Mouse (Mus musculus) induced T-regulatory cell, adult 2 months (primary cell): Measurements from ENCODE around the gene Aagab.
A peak's percentile ranks its signal among the peaks of the same experiment; 100 is the strongest.

Source experiments
- DNase-seq: peaks from one replicate; pipeline ENCODE4 v3.0.0-alpha.2; 2012; ENCODE audit warnings: low read depth

The Aagab gene

DNA sequence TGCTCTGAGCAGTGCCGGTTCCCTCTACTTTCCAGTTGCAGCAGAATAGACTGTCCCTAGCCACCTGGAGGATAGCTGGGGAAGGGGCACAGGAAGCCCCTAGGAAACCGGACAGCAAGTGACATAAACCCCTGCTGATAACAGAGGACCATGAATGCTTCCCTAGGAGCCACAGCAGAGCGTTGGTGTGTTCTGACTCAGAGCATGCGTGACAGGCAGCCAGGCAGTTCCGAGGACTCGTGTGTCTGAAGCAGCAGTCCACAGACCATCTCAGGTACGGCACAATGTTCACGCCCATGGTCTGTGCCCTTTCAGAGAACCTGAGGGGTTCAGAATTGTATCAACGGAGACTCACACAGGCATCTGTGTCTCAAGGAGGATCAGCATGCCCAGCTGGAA lies 46.1 kb downstream of the Aagab start:
- no peak for DNase-seq

DNA sequence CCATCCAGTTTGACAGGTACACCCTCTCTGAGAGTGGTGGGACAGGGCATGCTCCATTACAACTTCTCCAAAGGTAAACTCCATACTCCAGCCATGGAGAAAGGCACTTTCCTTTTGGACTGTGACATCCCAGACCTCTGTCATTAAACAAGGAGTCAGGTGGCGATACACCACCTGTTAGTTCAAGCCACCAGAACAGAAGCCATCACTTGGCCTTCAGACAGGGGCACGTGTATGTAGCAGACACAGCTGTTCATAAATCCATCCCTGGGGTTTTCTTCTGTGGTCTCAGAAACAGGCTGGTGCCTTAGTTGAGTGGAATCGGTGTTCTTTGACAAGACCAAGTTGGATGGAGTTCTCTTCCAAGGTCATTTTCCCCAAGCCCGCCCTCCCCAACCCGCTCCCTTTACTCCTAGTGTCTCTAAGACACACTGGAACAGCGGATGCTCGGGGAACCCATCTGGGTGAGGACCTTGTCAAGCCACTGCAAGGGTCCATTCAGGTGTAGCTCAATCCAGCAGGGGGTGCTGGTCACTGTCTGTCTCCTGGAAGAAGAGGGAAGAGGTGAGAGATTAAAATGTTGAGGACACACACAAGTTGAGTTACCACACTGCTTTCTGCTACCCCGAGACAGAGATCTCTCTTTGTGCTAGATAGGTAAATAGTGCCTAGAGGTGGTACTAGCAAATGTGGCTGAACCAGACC lies 47.5 kb downstream of the Aagab start:
- peak; percentile 54 for DNase-seq

GRCm38 (mm10) chr9:63650905-63651304 lies 48.4 kb downstream of the Aagab start:
- DNase-seq = no peak

DNA sequence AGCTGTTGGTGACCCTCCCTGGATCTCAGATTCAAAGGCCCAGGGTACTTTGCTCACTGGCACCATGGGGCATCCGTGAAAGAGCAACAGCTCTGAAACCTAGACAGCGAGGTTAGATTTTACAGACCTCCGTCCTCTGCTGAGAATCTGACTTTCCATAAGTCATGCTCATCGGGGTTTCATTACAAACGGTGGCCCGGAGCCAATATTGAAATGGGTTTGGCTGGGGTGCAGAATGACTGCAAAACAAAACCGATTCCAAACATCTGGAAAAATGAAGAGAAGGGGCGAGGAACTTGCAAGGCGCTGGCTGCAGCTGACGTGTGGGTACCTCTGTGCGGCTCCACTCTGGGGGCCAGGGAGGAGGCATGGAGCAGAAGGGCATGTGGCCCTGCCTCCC lies 49.1 kb downstream of the Aagab start:
- DNase-seq = no peak

DNA sequence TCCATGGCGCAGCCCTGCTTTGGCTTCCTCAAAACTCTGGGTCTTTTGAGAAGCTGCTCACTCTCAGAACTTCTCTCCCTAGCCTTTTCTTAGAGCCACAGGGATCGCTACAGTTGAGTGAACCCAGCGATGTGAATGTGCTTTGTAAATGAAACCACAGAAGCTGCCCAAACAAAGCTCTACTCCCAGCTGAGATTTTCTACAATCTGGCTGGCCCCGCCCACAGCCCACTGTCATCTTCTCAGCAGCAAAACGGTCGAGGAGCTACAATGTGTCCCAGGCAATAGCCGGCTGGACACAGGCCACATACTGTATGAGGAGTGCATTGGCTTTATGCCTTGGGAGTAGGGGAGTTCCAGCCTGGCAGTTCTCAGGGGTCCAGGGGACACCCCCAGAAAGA lies 51.2 kb downstream of the Aagab start:
- no peak for DNase-seq

- DNase-seq = no peak
Observed at GRCm38 (mm10) chr9:63654575-63654974, 52.1 kb downstream of the Aagab start.

DNA sequence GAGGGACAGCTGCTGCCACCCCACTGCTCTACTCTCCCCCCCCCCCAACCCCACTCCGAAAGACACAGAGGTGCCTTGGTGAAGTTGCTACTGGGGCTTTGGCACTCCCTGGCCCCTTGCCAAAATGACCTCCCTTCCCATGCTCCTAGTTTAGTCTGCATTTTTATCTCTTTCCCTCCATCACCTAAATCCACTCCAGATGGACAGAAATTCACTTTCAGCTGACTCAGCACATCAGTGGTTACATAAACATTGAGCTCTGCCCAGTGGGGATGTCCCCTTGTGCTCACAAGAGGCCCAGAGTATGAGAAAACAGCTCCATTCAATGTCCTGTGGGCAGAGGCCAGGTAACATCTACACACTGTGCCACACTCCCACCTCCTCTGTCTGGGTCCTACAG lies 52.6 kb downstream of the Aagab start:
- DNase-seq = no peak

DNA sequence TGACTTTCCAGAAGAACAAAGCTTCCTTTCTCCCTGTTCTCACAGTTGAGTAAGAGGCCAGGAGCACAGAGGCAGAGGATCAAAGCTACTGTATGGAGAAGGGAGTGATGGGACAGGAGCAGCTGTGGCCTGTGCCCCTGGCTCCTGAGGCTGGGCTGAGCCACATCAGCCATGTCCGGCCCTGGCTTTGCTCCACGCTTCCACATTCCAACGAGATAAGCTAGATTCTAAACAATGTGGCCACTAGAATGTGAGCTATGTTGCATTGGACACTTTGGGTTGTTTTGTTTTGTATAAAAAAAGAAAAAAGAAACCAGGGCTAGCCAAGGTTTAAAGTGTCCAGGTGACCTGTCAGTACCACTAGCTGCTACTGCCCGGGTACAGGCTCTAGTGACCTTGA lies 54.7 kb downstream of the Aagab start:
- no peak for DNase-seq

DNA sequence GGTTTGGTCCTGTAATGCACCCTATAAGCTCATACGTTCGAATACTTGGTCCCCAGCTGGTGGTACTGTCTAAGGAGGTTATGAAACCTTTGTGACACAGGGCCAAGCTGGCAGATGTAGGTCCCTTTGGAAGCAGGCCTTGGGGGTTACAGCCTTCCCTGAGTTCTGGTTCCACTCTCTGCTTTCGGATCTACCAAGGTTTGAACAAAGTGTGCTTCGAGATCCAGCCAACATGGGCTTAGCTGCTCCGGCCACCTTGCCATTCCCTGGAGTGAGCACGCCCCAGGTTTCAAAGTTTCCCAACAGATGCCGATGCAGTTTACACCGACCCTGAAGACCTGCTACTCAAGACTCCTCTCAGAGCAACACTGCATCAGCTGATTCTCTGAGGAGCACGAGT lies 56.0 kb downstream of the Aagab start:
- no peak for DNase-seq

DNA sequence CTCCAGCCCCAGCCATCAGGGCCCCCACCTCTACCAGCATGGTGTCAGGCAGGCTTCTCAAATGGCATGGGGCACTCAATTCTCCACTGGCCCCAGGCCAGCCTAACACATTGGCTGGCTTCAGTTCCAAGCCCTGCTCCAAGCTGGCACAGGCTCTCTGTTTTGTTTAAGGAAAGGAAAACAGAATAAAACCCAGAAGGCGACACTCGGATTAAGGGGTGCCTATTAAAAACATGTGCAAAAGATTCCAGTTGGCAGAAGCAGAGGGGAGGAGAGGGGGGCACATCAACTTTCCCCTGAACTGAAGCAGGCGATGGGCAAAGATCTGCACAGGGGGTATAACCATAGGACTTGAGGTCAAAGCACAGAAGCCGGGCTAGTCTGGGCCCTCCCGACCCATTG lies 56.5 kb downstream of the Aagab start:
- no peak for DNase-seq

DNA sequence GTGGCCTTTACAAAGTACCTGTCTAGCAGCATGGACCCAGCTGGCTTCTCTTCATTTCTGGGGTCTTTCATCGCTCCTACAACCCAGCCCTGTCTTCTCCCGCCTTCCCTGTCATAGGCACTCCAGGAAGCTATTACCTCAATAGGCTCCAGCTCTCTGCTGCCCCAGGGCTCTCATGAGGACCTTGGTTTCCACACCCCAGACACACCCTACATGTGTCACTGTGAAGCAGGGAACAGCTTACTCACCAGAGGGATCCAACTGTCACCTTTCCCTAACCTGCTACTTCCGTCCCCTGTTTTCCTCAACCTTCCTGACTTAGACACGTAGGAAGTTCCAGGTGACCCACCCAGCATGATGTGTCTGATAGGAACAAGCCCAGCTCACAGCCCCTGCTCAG lies 57.6 kb downstream of the Aagab start:
- no peak for DNase-seq

- no peak for DNase-seq
Observed at GRCm38 (mm10) chr9:63660691-63661090, 58.2 kb downstream of the Aagab start.

- no peak for DNase-seq
Observed at GRCm38 (mm10) chr9:63662759-63663158, 60.3 kb downstream of the Aagab start.

GRCm38 (mm10) chr9:63663222-63663621 lies 60.8 kb downstream of the Aagab start:
- DNase-seq = no peak

GRCm38 (mm10) chr9:63664300-63664745 lies 61.9 kb downstream of the Aagab start:
- no peak for DNase-seq

DNA sequence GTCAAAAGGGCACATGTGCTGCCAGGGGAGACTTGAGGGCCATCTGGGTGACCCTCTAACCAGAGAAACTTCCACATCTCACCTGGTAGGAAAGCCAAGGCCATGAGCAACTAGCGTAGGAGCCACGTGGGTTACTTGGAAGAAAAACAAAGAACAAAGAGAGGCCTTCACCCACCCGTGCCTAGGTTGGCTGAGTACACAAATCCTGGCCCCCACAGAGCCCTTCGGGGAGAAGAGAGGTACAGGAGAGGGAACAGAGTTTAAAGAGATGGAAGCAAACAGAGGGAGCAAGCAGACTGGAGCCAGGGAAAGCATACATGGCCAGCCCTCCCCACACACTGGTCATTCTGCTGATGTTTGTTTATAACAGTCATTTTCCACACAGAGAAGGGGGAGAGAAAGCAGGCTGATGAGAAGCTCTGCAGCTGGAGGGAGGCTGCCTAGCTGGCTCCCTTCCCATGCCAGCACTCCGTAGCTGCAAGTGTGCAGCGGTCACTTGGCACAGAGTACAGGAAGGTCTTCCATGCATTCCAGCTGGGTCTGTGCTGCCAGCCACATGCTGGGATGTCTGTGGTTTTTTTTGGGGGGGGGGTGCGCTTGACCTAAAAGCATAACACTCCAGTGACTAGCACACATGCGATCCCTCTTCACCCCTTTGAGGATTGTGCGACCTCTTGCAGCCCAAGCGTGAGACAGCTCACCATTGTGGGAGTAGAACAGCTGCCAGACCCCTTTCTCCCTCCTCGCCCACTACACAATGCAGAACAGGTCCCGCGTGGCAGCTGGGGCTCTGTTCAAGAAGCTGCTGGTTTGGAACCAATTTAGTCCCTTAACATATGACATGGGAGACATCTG lies 62.6 kb downstream of the Aagab start:
- no peak for DNase-seq

GRCm38 (mm10) chr9:63666612-63667372 lies 64.3 kb downstream of the Aagab start:
- DNase-seq = no peak

DNA sequence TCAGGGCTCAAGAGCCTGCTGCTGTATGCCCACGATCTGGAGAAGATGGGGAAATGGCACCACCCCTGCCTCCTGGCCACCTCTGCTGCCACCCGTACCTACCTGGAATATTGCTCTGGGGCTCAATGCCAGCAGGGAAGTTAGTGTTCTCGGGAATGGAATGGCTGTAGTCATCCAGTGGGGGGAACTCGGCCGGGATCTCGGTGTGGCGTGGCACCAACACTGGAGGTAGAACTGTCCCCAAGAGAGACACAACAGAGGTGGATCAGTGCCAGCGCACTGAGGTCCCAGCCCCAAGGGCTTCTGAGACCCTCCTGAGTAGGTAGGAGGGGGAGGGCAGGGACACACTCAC lies 64.9 kb downstream of the Aagab start:
- no peak for DNase-seq

DNA sequence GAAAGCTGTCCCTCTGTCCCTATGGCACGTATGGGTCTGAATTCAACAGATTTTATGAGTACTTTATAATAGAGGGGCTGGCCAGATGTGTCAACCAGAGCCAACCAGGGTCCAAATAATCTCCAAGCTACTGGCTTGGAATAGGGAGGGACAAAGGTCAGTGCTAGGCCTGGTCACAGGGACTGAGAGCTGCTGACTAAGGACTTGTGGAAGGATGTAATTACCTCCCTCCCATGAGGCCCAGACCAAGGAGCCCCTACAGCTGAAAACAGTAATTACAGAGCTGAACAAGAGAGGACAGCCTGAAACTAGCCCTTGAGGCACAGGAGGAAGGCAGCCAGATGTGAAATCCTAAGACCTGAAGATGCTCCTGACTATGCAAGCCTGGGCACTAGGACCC lies 66.2 kb downstream of the Aagab start:
- no peak for DNase-seq

DNA sequence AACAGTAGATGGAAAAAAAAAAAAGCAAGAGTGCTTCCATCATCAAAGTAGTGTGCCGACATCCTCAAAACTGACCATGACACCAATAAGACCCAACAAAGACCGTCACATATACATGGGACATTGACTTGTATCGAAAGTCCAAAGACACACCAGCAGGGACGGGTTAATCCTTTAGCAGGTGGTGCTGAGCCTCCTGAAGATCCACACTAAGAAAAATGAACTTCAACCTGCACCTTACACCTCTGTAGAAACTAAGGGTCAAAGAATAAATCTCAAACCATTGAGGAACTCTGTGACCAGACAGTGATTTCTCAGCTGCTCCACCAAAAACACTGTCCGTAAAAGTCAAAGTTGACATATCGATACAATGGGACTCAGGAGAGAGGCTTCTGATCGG lies 67.4 kb downstream of the Aagab start:
- DNase-seq = no peak

GRCm38 (mm10) chr9:63672797-63673493 lies 70.5 kb downstream of the Aagab start:
- no peak for DNase-seq

DNA sequence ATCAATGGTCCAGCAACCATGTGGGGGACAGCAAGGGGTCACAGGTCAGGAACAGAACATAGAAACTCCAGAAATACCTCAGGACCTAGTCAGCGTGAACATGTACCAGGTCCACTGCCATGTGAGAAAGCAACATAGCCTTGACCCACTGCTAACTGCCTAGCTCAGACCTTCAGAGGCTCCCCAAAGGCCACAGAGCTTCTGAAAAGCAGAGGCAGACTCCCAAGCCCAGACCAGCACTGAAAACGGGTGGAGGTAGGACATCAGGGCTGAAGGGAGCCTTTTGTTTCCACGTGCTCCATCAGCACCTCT lies 71.0 kb downstream of the Aagab start:
- no peak for DNase-seq
